9 mouse cellular contexts compared by ENCODE assay signal in genomic region chr10:121427136-121427535, GRCm38 (mm10). TPM values are rescaled to one million over a fixed set of nuclear protein-coding genes. Genes with fewer than 3 reads are reported as not detected.
DNase-seq lines count a peak whose midpoint lies in the region; ATAC-seq and TF ChIP-seq lines count a peak whose summit lies in the region.
"Had no signal": no experiment of that assay in that cellular context is flagged by ENCODE, and none has a peak within 500 bp of the region (broad histone marks: within the 10 kb centered on the region; RNA-seq: fewer than 3 reads in every experiment).

No protein-coding gene starts in this region.

- TF ChIP-seq CTCF in hindbrain, postnatal 0 days (IDR thresholded peaks at IDR 0.05; ENCODE audit: low read depth), result peak; percentile 63
- TF ChIP-seq CTCF in G1E (IDR thresholded peaks at IDR 0.05; ENCODE audit: low read depth, low read length), result peak; percentile 58
- peak; percentile 56 for TF ChIP-seq CTCF in heart, postnatal 0 days (IDR thresholded peaks at IDR 0.05; ENCODE audit: low read depth)

- H3K9ac ChIP-seq in hindbrain, postnatal 0 days (replicated peaks; ENCODE audit: low read length), result no peak overlapping the region
- H3K9ac ChIP-seq in heart, postnatal 0 days (replicated peaks; ENCODE audit: low read depth, low read length), result no peak overlapping the region
- H3K9ac ChIP-seq: limb, embryonic 12.5 days had no signal

- H3K4me1 ChIP-seq in hindbrain, postnatal 0 days (ENCODE audit: insufficient read depth, low read length), result peaks cover 32% of the 10 kb centered on the region
- H3K4me1 ChIP-seq in hindbrain, embryonic 10.5 days (replicated peaks), result peaks cover 74% of the 10 kb centered on the region
- H3K4me1 ChIP-seq in G1E (ENCODE audit: insufficient read depth, low read depth, low read length), result peaks cover under 1% of the 10 kb centered on the region; the same call in 1 of the 2 replicates
- peaks cover 78% of the 10 kb centered on the region for H3K4me1 ChIP-seq in heart, postnatal 0 days (ENCODE audit: control insufficient read depth, insufficient read depth)

- no peak overlapping the region for H3K27ac ChIP-seq in hindbrain, postnatal 0 days
- H3K27ac ChIP-seq in hindbrain, embryonic 10.5 days, result no peak overlapping the region
- H3K27ac ChIP-seq in heart, postnatal 0 days (ENCODE audit: low read depth), result peak overlapping the region; percentile 92

- no peak for TF ChIP-seq EP300 in heart, postnatal 0 days (IDR thresholded peaks at IDR 0.05; ENCODE audit: low read depth)

- H3K27me3 ChIP-seq in hindbrain, postnatal 0 days (ENCODE audit: insufficient read depth, low read length), result no peaks in the 10 kb centered on the region
- H3K27me3 ChIP-seq in hindbrain, embryonic 10.5 days (ENCODE audit: insufficient read depth, poor library complexity, severe bottlenecking), result 0 out of 2 replicates have a peak, but pooled peaks cover 4% of the 10 kb centered on the region
- H3K27me3 ChIP-seq in G1E (ENCODE audit: insufficient read depth, low read length), result peaks cover 5% of the 10 kb centered on the region; the same call in 1 of the 2 replicates
- no peaks in the 10 kb centered on the region for H3K27me3 ChIP-seq in heart, postnatal 0 days (ENCODE audit: control insufficient read depth, insufficient read depth, low read length)
- H3K27me3 ChIP-seq: limb, embryonic 12.5 days had no signal

- no peak overlapping the region for H3K4me2 ChIP-seq in hindbrain, postnatal 0 days (ENCODE audit: low read depth, low read length)
- no peak overlapping the region for H3K4me2 ChIP-seq in heart, postnatal 0 days (ENCODE audit: low read depth, low read length)
- H3K4me2 ChIP-seq: limb, embryonic 12.5 days had no signal

- DNase-seq in hindbrain, postnatal 0 days (ENCODE audit: low spot score), result peak; percentile 36
- DNase-seq in hindbrain, embryonic 10.5 days (ENCODE audit: low spot score), result no peak
- DNase-seq in G1E (ENCODE audit: low spot score) (no peak), MN1 (ENCODE audit: low spot score) (no peak)
- DNase-seq in heart, postnatal 0 days (ENCODE audit: low spot score), result no peak
- no peak for DNase-seq in ovary, adult 18-20 months (ENCODE audit: low spot score)
- DNase-seq in urinary bladder, adult 18-20 months (ENCODE audit: low spot score in 2 of 2), result no peak

- H3K4me3 ChIP-seq in hindbrain, postnatal 0 days (ENCODE audit: low read length), result no peak overlapping the region
- no peak overlapping the region for H3K4me3 ChIP-seq in hindbrain, embryonic 10.5 days
- H3K4me3 ChIP-seq in G1E (ENCODE audit: low read depth, low read length), result no peak overlapping the region
- H3K4me3 ChIP-seq in heart, postnatal 0 days (ENCODE audit: low read depth, low read length), result no peak overlapping the region
- H3K4me3 ChIP-seq: limb, embryonic 12.5 days had no signal

- no peaks in the 10 kb centered on the region for H3K36me3 ChIP-seq in hindbrain, postnatal 0 days (ENCODE audit: insufficient read depth, low read length)
- H3K36me3 ChIP-seq in hindbrain, embryonic 10.5 days, result no peaks in the 10 kb centered on the region
- H3K36me3 ChIP-seq in G1E (replicated peaks), result no peaks in the 10 kb centered on the region
- no peaks in the 10 kb centered on the region for H3K36me3 ChIP-seq in heart, postnatal 0 days (replicated peaks; ENCODE audit: control insufficient read depth, insufficient read depth, low read length)

- ATAC-seq in hindbrain, postnatal 0 days, result no peak
- ATAC-seq in G1E (ENCODE audit: extremely low read depth, insufficient number of reproducible peaks, low FRiP score, poor library complexity, severe bottlenecking), result no peak
- no peak for ATAC-seq in heart, postnatal 0 days (ENCODE audit: insufficient read depth, low read depth)
- peak; percentile 22 for ATAC-seq in megakaryocyte, adult 5-6 weeks (ENCODE audit: poor library complexity, severe bottlenecking)

- WGBS in hindbrain, postnatal 0 days, result 64% methylated on average over 5 of the region's 5 CpGs
- WGBS in hindbrain, embryonic 10.5 days, result 43% methylated on average over 5 of the region's 5 CpGs
- WGBS in heart, postnatal 0 days, result 60% methylated on average over 5 of the region's 5 CpGs

- H3K9me3 ChIP-seq in hindbrain, postnatal 0 days (ENCODE audit: low read length), result no peaks in the 10 kb centered on the region
- no peaks in the 10 kb centered on the region for H3K9me3 ChIP-seq in hindbrain, embryonic 10.5 days
- no peaks in the 10 kb centered on the region for H3K9me3 ChIP-seq in G1E (replicated peaks)
- H3K9me3 ChIP-seq in heart, postnatal 0 days (replicated peaks; ENCODE audit: control insufficient read depth, low read length), result no peaks in the 10 kb centered on the region
- H3K9me3 ChIP-seq: limb, embryonic 12.5 days had no signal

RNA-seq across cellular contexts. Expression of gene Rassf3, which starts 49.0 kb away (rescaled TPM):
- 7.4 and 11.1 TPM in 2 replicates for total RNA-seq in hindbrain, postnatal 0 days (2014; rRNA removed)
- polyA plus RNA-seq in hindbrain, postnatal 0 days (2015; fragmentation: Nextera tagmentation; extraction: Ambion mirVana), result 5.7 and 6.0 TPM in 2 replicates
- polyA plus RNA-seq in hindbrain, embryonic 10.5 days (2016; fragmentation: Nextera tagmentation; extraction: Ambion mirVana), result 8.0 and 11.4 TPM in 2 replicates
- total RNA-seq in G1E (2014; fragmentation: Nextera tagmentation) (0.58 TPM in 1 of 2 replicates, not detected in the other), G1E (2017) (0.46 and 0.66 TPM in 2 replicates)
- 0.07 and 0.14 TPM in 2 replicates for polyA plus RNA-seq in G1E (2012)
- total RNA-seq in heart, postnatal 0 days (2014; rRNA removed; ENCODE audit: low replicate concordance), result 27.9 and 32.3 TPM in 2 replicates
- 22.0 and 23.4 TPM in 2 replicates for polyA plus RNA-seq in heart, postnatal 0 days (2015; fragmentation: Nextera tagmentation; extraction: Ambion mirVana)
- 65.7 and 65.8 TPM in 2 replicates for total RNA-seq in megakaryocyte, adult 5-6 weeks (2015)
- total RNA-seq in megakaryocyte, adult 5-6 weeks (2017), result 56.4 and 56.8 TPM in 2 replicates
